Mouse (Mus musculus): Measurements from ENCODE around the gene Psd.

- TF ChIP-seq EP300 (IDR thresholded peaks at IDR 0.05; ENCODE audit: insufficient read depth, low read depth, low read length), result no peak
- no peak for TF ChIP-seq POLR2A (IDR thresholded peaks at IDR 0.05; ENCODE audit: insufficient read depth, low read depth, low read length)
- no peak for TF ChIP-seq CTCF (IDR thresholded peaks at IDR 0.05)
Observed at GRCm38 (mm10) chr19:46308303-46308702, 18.7 kb downstream of the Psd start.

All from heart, adult 2 months (tissue).